Mouse (Mus musculus): Measurements from ENCODE around the gene Gm47959. TPM values are rescaled to one million over a fixed set of nuclear protein-coding genes. Genes with fewer than 3 reads are reported as not detected.

Gene Gm47959
- not detected in 2 replicates for polyA plus RNA-seq (2012; rRNA removed)

DNA sequence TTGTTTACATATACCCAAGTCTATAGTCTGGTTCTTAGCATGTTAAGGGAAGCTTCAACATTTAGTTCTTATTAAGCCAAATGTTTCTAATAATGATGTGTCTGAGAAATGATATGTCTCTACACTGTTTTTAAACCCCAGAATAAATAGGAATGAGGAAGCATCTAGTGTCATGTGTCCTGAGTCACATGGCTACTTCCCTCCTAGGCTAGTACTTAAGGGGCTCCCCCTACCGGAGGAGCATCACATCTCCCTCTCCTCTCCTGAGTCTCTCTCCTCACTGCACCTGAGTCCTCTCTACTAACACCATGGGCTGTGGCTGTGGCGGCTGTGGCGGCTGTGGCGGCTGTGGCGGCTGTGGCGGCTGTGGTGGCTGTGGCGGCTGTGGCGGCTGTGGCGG lies at the start of gene Gm47959:
Gm47959 (plus strand) TSS at position 243 of the 400 bp plus-strand sequence.

DNA sequence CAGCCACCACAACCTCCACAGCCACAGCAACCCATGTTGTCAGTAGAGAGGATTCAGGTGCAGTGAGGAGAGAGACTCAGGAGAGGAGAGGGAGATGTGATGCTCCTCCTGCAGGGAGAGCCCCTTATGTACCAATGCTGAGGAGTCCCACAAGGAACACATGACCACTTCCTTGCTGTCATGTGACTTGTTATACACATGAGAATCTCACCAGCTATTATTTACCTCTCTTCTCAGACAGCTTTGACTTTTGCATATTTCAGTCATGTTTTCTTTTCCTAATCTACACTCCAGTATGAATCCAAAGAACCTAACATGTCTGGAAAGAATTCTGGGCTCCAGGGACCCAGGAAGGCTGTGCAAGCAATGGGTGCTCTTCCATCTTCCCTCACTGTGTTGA lies 44.4 kb upstream of the Gm47959 start, which contains the start of gene Gm7544:
Gm7544 (minus strand) TSS at position 101 of the 400 bp plus-strand sequence.

DNA sequence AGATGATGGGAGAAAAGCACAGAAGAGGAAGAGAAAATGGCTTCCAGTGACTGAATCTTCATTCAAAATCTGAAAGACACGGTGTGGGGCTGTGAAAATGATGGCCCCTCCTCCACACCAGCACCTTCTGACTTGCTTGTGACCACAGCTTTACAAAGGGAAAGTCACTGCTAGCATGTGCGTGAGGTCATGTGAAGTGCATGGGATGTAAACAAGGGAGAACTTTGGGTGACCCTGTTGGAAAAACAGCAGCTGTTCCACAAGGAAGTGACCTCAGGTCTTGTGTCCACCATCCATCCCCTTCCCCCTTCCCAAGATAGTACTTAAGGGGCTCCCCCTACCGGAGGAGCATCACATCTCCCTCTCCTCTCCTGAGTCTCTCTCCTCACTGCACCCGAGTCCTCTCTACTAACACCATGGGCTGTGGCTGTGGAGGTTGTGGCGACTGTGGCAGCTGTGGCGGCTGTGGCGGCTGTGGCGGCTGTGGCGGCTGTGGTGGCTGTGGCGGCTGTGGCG lies 40.4 kb upstream of the Gm47959 start, which contains the start of gene Gm47955:
Gm47955 (plus strand) TSS at position 417 of the 516 bp plus-strand sequence.

DNA sequence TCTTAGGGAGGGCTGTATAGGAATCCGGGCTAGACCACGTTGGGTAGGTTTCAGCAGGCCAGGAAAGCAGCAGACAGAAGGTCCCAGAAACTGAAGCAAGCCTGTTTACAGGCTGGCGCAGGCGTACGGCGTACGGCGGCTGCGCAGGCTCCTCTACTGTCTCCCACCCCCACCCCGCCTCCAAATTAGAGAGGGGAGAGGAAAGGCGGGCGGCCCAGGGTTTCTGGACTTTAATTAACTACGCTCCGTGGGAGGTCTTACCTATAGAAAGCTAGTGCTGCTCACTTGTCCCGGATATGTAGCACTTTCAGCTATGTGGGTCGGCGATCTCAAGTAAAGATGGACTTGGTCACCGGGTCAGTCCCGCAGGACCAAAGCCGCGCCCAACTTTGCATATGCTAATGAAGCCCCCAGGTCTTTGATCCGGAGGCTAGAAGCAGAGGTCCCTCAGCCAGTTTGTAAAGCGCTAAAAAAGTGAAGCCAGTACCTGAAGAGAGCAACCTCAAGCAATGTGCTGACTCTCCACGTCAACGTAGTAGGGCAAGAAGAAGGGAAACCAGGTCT lies 37.8 kb downstream of the Gm47959 start, which contains the start of gene Slc19a3:
Slc19a3 (minus strand) TSS at position 340 of the 564 bp plus-strand sequence.

DNA sequence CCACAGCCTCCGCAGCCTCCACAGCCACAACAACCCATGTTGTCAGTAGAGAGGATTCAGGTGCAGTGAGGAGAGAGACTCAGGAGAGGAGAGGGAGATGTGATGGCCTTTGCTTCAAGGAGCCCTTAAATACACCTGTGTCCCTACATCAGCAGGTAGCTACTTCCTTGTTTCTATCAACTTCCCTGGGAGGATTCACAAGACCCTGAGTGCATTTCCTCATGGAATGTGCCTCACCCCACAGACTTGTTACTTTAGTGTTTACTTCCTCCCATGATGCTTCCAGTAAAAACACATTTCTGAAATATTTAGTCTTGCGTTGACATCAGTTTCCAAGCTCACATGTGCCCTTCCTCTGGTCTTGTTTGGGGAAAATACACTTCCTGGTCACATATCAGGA lies 42.0 kb downstream of the Gm47959 start, which contains the start of gene Krtap28-10:
Krtap28-10 (minus strand) TSS at position 101 of the 400 bp plus-strand sequence.

DNA sequence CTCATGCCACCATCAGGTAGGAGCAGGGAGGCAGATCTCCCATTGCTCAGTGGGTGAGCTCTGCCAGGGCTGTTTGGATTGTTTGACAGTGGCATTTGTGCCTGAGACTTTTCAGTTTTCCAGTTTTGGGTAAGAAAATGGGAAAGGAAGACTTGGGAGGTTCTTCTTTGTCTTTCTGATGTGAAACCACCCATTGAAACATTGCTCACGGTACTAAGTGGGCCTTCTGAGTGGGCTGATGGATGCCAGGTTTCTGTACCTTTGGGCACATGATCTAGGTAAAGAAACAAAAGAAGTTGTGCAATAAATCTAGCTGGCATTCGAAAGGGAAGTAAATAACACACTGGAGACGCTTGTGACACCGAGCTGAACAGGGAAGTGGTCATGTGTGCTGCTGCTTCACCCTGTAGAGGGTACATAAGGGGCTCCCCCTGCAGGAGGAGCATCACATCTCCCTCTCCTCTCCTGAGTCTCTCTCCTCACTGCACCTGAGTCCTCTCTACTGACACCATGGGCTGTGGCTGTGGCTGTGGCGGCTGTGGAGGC lies 44.6 kb downstream of the Gm47959 start, which contains the start of gene Gm47969:
Gm47969 (plus strand) TSS at position 51 of the 546 bp plus-strand sequence.

Other genes with a start within 250 kb of the Gm47959 start
- gene Tm4sf20, start 232.1 kb upstream of the Gm47959 start, polyA plus RNA-seq (2012; rRNA removed), result not detected in 2 replicates
- not detected in 2 replicates for gene Gm47791, start 229.3 kb upstream of the Gm47959 start, polyA plus RNA-seq (2012; rRNA removed)
- gene Agfg1, start 161.1 kb upstream of the Gm47959 start, polyA plus RNA-seq (2012; rRNA removed), result 49.3 and 52.7 TPM in 2 replicates
- 2.0 and 2.1 TPM in 2 replicates for gene A030005L19Rik, start 87.2 kb upstream of the Gm47959 start, polyA plus RNA-seq (2012; rRNA removed)
- 0.16 and 0.23 TPM in 2 replicates for gene A030014E15Rik, start 75.6 kb upstream of the Gm47959 start, polyA plus RNA-seq (2012; rRNA removed)
- gene Gm6217, start 69.1 kb upstream of the Gm47959 start, polyA plus RNA-seq (2012; rRNA removed), result not detected in 2 replicates
- gene A030003K21Rik, start 57.2 kb upstream of the Gm47959 start, polyA plus RNA-seq (2012; rRNA removed), result not detected in 2 replicates
- not detected in 2 replicates for gene Gm7544, start 44.5 kb upstream of the Gm47959 start, polyA plus RNA-seq (2012; rRNA removed)
- not detected in 2 replicates for gene Gm47955, start 40.3 kb upstream of the Gm47959 start, polyA plus RNA-seq (2012; rRNA removed)
- 0.80 and 0.91 TPM in 2 replicates for gene Slc19a3, start 37.9 kb downstream of the Gm47959 start, polyA plus RNA-seq (2012; rRNA removed)
- gene Krtap28-10, start 41.9 kb downstream of the Gm47959 start, polyA plus RNA-seq (2012; rRNA removed), result not detected in 2 replicates
- gene Gm47969, start 44.4 kb downstream of the Gm47959 start, polyA plus RNA-seq (2012; rRNA removed), result 0.06 TPM in 1 of 2 replicates, not detected in the other
- gene A030005K14Rik, start 58.8 kb downstream of the Gm47959 start, polyA plus RNA-seq (2012; rRNA removed), result not detected in 2 replicates
- gene Krtap28-13, start 60.4 kb downstream of the Gm47959 start, polyA plus RNA-seq (2012; rRNA removed), result not detected in 2 replicates
- gene Ccl20, start 116.2 kb downstream of the Gm47959 start, polyA plus RNA-seq (2012; rRNA removed), result 0.21 TPM in 1 of 2 replicates, not detected in the other
- 3.1 and 3.3 TPM in 2 replicates for gene Daw1, start 159.2 kb downstream of the Gm47959 start, polyA plus RNA-seq (2012; rRNA removed)